Mouse (Mus musculus) heart, embryonic 14.5 days (tissue): ENCODE measurements around the gene B3gat1. TPM values are rescaled to one million over a fixed set of nuclear protein-coding genes. Genes with fewer than 3 reads are reported as not detected.

Source experiments
- ATAC-seq: fragments of 200-750 bp; cut with Nextera tagmentation; 2 replicates; pipeline ENCODE4 v1.8.0; 2017; ENCODE audit warnings: low read depth, moderate TSS enrichment; ENCODE audit not compliant: insufficient number of reproducible peaks, insufficient read depth, low FRiP score
- H3K27ac ChIP-seq, 2 experiments: fragments of 200-500 bp in 1 of 2; fragments of 300-500 bp in 1 of 2; sonication (generic) in 1 of 2; replicated peaks in 1 of 2; 2 replicates each; pipeline ENCODE4 v1.5.1; 2012 to 2014; ENCODE audit warnings: low read depth in 2 of 2, low read length in 2 of 2, control low read depth in 1 of 2, mild to moderate bottlenecking in 1 of 2, mixed read lengths in 1 of 2; ENCODE audit not compliant: control insufficient read depth in 1 of 2, insufficient read depth in 1 of 2
- H3K27me3 ChIP-seq: fragments of 300-500 bp; sonication (generic); 2 replicates; pipeline ENCODE4 v1.6.1; 2014; ENCODE audit warnings: mild to moderate bottlenecking, low read length, control low read depth; ENCODE audit not compliant: control insufficient read depth, insufficient read depth
- H3K36me3 ChIP-seq: fragments of 300-500 bp; sonication (generic); 2 replicates; pipeline ENCODE4 v1.6.1; 2014; ENCODE audit warnings: mild to moderate bottlenecking, control low read depth, low read length, mixed read lengths; ENCODE audit not compliant: control insufficient read depth, insufficient read depth
- H3K4me1 ChIP-seq, 2 experiments: fragments of 200-500 bp in 1 of 2; fragments of 300-500 bp in 1 of 2; sonication (generic) in 1 of 2; 2 replicates each; pipeline ENCODE4 v1.6.1; 2012 to 2014; ENCODE audit warnings: low read length in 2 of 2, control low read depth in 1 of 2, mixed read lengths in 1 of 2; ENCODE audit not compliant: control insufficient read depth in 2 of 2, insufficient read depth in 2 of 2
- H3K4me2 ChIP-seq: fragments of 300-500 bp; sonication (generic); 2 replicates; pipeline ENCODE4 v1.6.1; 2014; ENCODE audit warnings: mild to moderate bottlenecking, low read length
- H3K4me3 ChIP-seq, 2 experiments: fragments of 200-500 bp in 1 of 2; fragments of 300-500 bp in 1 of 2; sonication (generic) in 1 of 2; 2 replicates each; pipeline ENCODE4 v1.5.1; 2012 to 2014; ENCODE audit warnings: low read length in 2 of 2, mild to moderate bottlenecking in 2 of 2, control low read depth in 1 of 2, low read depth in 1 of 2, moderate library complexity in 1 of 2; ENCODE audit not compliant: control insufficient read depth in 1 of 2, insufficient read depth in 1 of 2
- H3K9ac ChIP-seq: fragments of 300-500 bp; sonication (generic); 2 replicates; pipeline ENCODE4 v1.6.1; 2014; ENCODE audit warnings: mild to moderate bottlenecking, low read length
- H3K9me3 ChIP-seq: fragments of 300-500 bp; sonication (generic); 2 replicates; pipeline ENCODE4 v1.6.1; 2016; ENCODE audit warnings: low read length, control low read depth; ENCODE audit not compliant: control insufficient read depth
- WGBS: fragments of 180-500 bp; shearing (Covaris S2); extraction: QIAGEN DNeasy Blood & Tissue Kit; methylation state at CpG from one replicate; pipeline ENCODE4 v1.1.7; 2014; 5-methylcytosine and 5-hydroxymethylcytosine counted together
- polyA plus RNA-seq: library from polyadenylated mRNA; unstranded; fragments of >200 nt; fragmentation: Nextera tagmentation; extraction: Ambion mirVana; gene quantifications from 2 replicates; pipeline ENCODE4 v1.2.1, GENCODE M21; 2014

B3gat1 gene
- polyA plus RNA-seq, 1 experiment from 2014 or later = not detected

- Histone ChIP-seq H3K4me1 (no peaks in the 10 kb centered on the region), H3K4me2 (no peak overlapping the region), H3K27me3 (no peaks in the 10 kb centered on the region), H3K9ac (no peak overlapping the region), H3K9me3 (no peaks in the 10 kb centered on the region), H3K36me3 (no peaks in the 10 kb centered on the region), H3K4me3 (no peak overlapping the region), H3K27ac (no peak overlapping the region)
- 56% methylated on average over 6 of the region's 6 CpGs for WGBS
- no peak for ATAC-seq
These were observed 42.8 kb downstream of the B3gat1 start for GRCm38 (mm10) chr9:26776122-26776902.

GRCm38 (mm10) chr9:26778421-26778820 is 44.9 kb downstream of the B3gat1 start:
- no peak overlapping the region for H3K4me2 ChIP-seq
- no peaks in the 10 kb centered on the region for H3K36me3 ChIP-seq
- H3K9ac ChIP-seq = no peak overlapping the region
- 73% methylated on average over 7 of the region's 7 CpGs for WGBS
- ATAC-seq = no peak
- H3K9me3 ChIP-seq = no peaks in the 10 kb centered on the region
- H3K4me3 ChIP-seq = no peak overlapping the region
- no peaks in the 10 kb centered on the region for H3K4me1 ChIP-seq
- H3K27ac ChIP-seq = no peak overlapping the region
- no peaks in the 10 kb centered on the region for H3K27me3 ChIP-seq

- H3K9ac ChIP-seq = no peak overlapping the region
- no peaks in the 10 kb centered on the region for H3K27me3 ChIP-seq
- 25% methylated on average over 7 of the region's 7 CpGs for WGBS
- no peak overlapping the region for H3K4me3 ChIP-seq
- H3K27ac ChIP-seq = no peak overlapping the region
- H3K36me3 ChIP-seq = no peaks in the 10 kb centered on the region
- H3K4me1 ChIP-seq = 0 out of 4 replicates have a peak, but pooled peaks cover 0 to 2% of the 10 kb centered on the region in 2 experiments
- H3K4me2 ChIP-seq = peak overlapping the region; percentile 50
- H3K9me3 ChIP-seq = no peaks in the 10 kb centered on the region
- no peak for ATAC-seq
These were observed 50.0 kb downstream of the B3gat1 start for GRCm38 (mm10) chr9:26783414-26783975.

- Histone ChIP-seq H3K4me2 (no peak overlapping the region), H3K36me3 (no peaks in the 10 kb centered on the region), H3K27me3 (no peaks in the 10 kb centered on the region), H3K27ac (no peak overlapping the region), H3K9ac (no peak overlapping the region), H3K4me1 (no peaks in the 10 kb centered on the region), H3K9me3 (no peaks in the 10 kb centered on the region), H3K4me3 (no peak overlapping the region)
- ATAC-seq = no peak
- WGBS = 24% methylated on average over 3 of the region's 3 CpGs
These were observed 59.3 kb downstream of the B3gat1 start for GRCm38 (mm10) chr9:26792829-26793228.

GRCm38 (mm10) chr9:26798205-26798604 is 64.7 kb downstream of the B3gat1 start:
- Histone ChIP-seq H3K9ac (no peak overlapping the region), H3K36me3 (no peaks in the 10 kb centered on the region), H3K9me3 (no peaks in the 10 kb centered on the region), H3K4me2 (no peak overlapping the region), H3K27me3 (no peaks in the 10 kb centered on the region), H3K4me1 (no peaks in the 10 kb centered on the region), H3K27ac (no peak overlapping the region), H3K4me3 (no peak overlapping the region)
- ATAC-seq = no peak
- 86% methylated on average over 3 of the region's 3 CpGs for WGBS

GRCm38 (mm10) chr9:26798731-26799130 is 65.2 kb downstream of the B3gat1 start:
- Histone ChIP-seq H3K4me3 (no peak overlapping the region), H3K36me3 (no peaks in the 10 kb centered on the region), H3K27ac (no peak overlapping the region), H3K9me3 (no peaks in the 10 kb centered on the region), H3K9ac (no peak overlapping the region), H3K4me1 (no peaks in the 10 kb centered on the region), H3K27me3 (no peaks in the 10 kb centered on the region), H3K4me2 (no peak overlapping the region)
- WGBS = 59% methylated on average over 1 of the region's 1 CpGs
- ATAC-seq = no peak

- Histone ChIP-seq H3K36me3 (no peaks in the 10 kb centered on the region), H3K27me3 (no peaks in the 10 kb centered on the region), H3K4me2 (no peak overlapping the region), H3K9me3 (no peaks in the 10 kb centered on the region), H3K4me3 (no peak overlapping the region), H3K9ac (no peak overlapping the region), H3K4me1 (peaks cover 0 to 4% of the 10 kb centered on the region in 2 experiments; a peak in 2 of 4 replicates), H3K27ac (no peak overlapping the region)
- 90% methylated on average over 2 of the region's 2 CpGs for WGBS
- ATAC-seq = no peak
These were observed 66.8 kb downstream of the B3gat1 start for GRCm38 (mm10) chr9:26800357-26800756.
